Mouse (Mus musculus) lung, postnatal 0 days (tissue): ENCODE results near the gene Abraxas2. TPM values are rescaled to one million over a fixed set of nuclear protein-coding genes. Genes with fewer than 3 reads are reported as not detected.

Experiments
- ATAC-seq: fragments of 200-750 bp; cut with Nextera tagmentation; 2 replicates; pipeline ENCODE4 v1.8.0; 2017; ENCODE audit warnings: moderate library complexity
- DNase-seq: peaks from one replicate; pipeline ENCODE4 v3.0.0-alpha.2; 2016; ENCODE audit warnings: low spot score
- H3K27ac ChIP-seq: fragments of 300-500 bp; sonication (generic); 2 replicates; pipeline ENCODE4 v1.5.1; 2014; ENCODE audit warnings: antibody characterized with exemption, mild to moderate bottlenecking, low read length, mixed read lengths
- H3K27me3 ChIP-seq: fragments of 300-500 bp; sonication (generic); replicated peaks from 2 replicates; pipeline ENCODE4 v1.6.1; 2014; ENCODE audit warnings: low read length, mixed read lengths; ENCODE audit not compliant: insufficient read depth
- H3K36me3 ChIP-seq: fragments of 300-500 bp; sonication (generic); 2 replicates; pipeline ENCODE4 v1.6.1; 2014; ENCODE audit warnings: low read length, mixed read lengths; ENCODE audit not compliant: insufficient read depth
- H3K4me1 ChIP-seq: fragments of 300-500 bp; sonication (generic); 2 replicates; pipeline ENCODE4 v1.6.1; 2014; ENCODE audit warnings: antibody characterized with exemption, low read depth, low read length, mixed read lengths; ENCODE audit not compliant: insufficient read depth
- H3K4me2 ChIP-seq: fragments of 300-500 bp; sonication (generic); replicated peaks from 2 replicates; pipeline ENCODE4 v1.6.1; 2014; ENCODE audit warnings: low read depth, mild to moderate bottlenecking, low read length, moderate library complexity, mixed read lengths
- H3K4me3 ChIP-seq: fragments of 300-500 bp; sonication (generic); 2 replicates; pipeline ENCODE4 v1.5.1; 2014; ENCODE audit warnings: low read depth, low read length
- H3K9ac ChIP-seq: fragments of 300-500 bp; sonication (generic); replicated peaks from 2 replicates; pipeline ENCODE4 v1.6.1; 2014; ENCODE audit warnings: low read depth, mild to moderate bottlenecking
- H3K9me3 ChIP-seq: fragments of 300-500 bp; sonication (generic); 2 replicates; pipeline ENCODE4 v1.6.1; 2016; ENCODE audit warnings: low read length, mixed read lengths
- CTCF ChIP-seq: IDR thresholded peaks from 2 replicates; pipeline ENCODE4 v1.5.1; 2016; ENCODE audit warnings: antibody characterized with exemption, mild to moderate bottlenecking
- EP300 ChIP-seq: IDR thresholded peaks from 2 replicates; pipeline ENCODE4 v1.6.1; 2016; ENCODE audit warnings: antibody characterized with exemption, mild to moderate bottlenecking, control low read depth
- WGBS: fragments of 180-500 bp; shearing (Covaris S2); extraction: QIAGEN DNeasy Blood & Tissue Kit; methylation state at CpG from one replicate; pipeline ENCODE4 v1.1.7; 2014; 5-methylcytosine and 5-hydroxymethylcytosine counted together
- polyA plus RNA-seq: library from polyadenylated mRNA; unstranded; fragments of >200 nt; fragmentation: Nextera tagmentation; extraction: Ambion mirVana; gene quantifications from 2 replicates; pipeline ENCODE4 v1.2.1, GENCODE M21; 2015

The Abraxas2 gene
- polyA plus RNA-seq, result 26.7 and 27.1 TPM in 2 replicates

- Histone ChIP-seq H3K4me3 (peak within 1 kb of the TSS; percentile 98), H3K9ac (peak within 1 kb of the TSS; percentile 81), H3K4me1 (peaks cover 4% of the 10 kb centered on the region; the same call in 1 of the 2 replicates), H3K36me3 (no peaks in the 10 kb centered on the region), H3K9me3 (no peaks in the 10 kb centered on the region), H3K27me3 (no peaks in the 10 kb centered on the region), H3K4me2 (peak within 1 kb of the TSS; percentile 88), H3K27ac (peak within 1 kb of the TSS; percentile 81)
- ATAC-seq (peak; percentile 98), DNase-seq (peak; percentile 96)
- TF ChIP-seq CTCF (no peak), EP300 (no peak)
- 2% methylated on average over 53 of the region's 53 CpGs for WGBS
Observed at GRCm38 (mm10) chr7:132859042-132859958, at the start of gene Abraxas2. Gene Abraxas2, plus strand, starts transcription at chr7:132859225.

GRCm38 (mm10) chr7:132809721-132810120 lies 49.3 kb upstream of the Abraxas2 start:
- no peak for ATAC-seq
- H3K4me2 ChIP-seq, result no peak overlapping the region; the same call in 1 of the 2 replicates
- peak overlapping the region; percentile 76 for H3K27ac ChIP-seq
- H3K9me3 ChIP-seq, result no peaks in the 10 kb centered on the region
- H3K27me3 ChIP-seq, result no peaks in the 10 kb centered on the region
- no peak for DNase-seq
- H3K4me3 ChIP-seq, result no peak overlapping the region
- H3K36me3 ChIP-seq, result no peaks in the 10 kb centered on the region
- TF ChIP-seq EP300, result no peak
- no peak for TF ChIP-seq CTCF
- H3K4me1 ChIP-seq, result peaks cover 28% of the 10 kb centered on the region
- 32% methylated on average over 6 of the region's 6 CpGs for WGBS
- H3K9ac ChIP-seq, result no peak overlapping the region

- H3K27me3 ChIP-seq, result no peaks in the 10 kb centered on the region
- peaks cover 28% of the 10 kb centered on the region for H3K4me1 ChIP-seq
- H3K4me3 ChIP-seq, result no peak overlapping the region
- peak overlapping the region; percentile 89 for H3K4me2 ChIP-seq
- no peaks in the 10 kb centered on the region for H3K36me3 ChIP-seq
- DNase-seq (peak; percentile 73), ATAC-seq (peak; percentile 9; the same call in 1 of the 2 replicates)
- 21% methylated on average over 6 of the region's 6 CpGs for WGBS
- H3K27ac ChIP-seq, result peak overlapping the region; percentile 76
- no peak for TF ChIP-seq EP300
- TF ChIP-seq CTCF, result no peak
- no peaks in the 10 kb centered on the region for H3K9me3 ChIP-seq
- no peak overlapping the region for H3K9ac ChIP-seq
Observed at GRCm38 (mm10) chr7:132810368-132810767, 48.7 kb upstream of the Abraxas2 start.

- peaks cover 28% of the 10 kb centered on the region for H3K4me1 ChIP-seq
- DNase-seq (peak; percentile 95), ATAC-seq (peak; percentile 60)
- H3K9me3 ChIP-seq, result no peaks in the 10 kb centered on the region
- H3K9ac ChIP-seq, result no peak overlapping the region
- peak; percentile 83 for TF ChIP-seq EP300
- TF ChIP-seq CTCF, result peak; percentile 93
- no peaks in the 10 kb centered on the region for H3K36me3 ChIP-seq
- H3K27ac ChIP-seq, result peak overlapping the region; percentile 95
- peak overlapping the region; percentile 79; the same call in 1 of the 2 replicates for H3K4me3 ChIP-seq
- H3K4me2 ChIP-seq, result peak overlapping the region; percentile 89
- 42% methylated on average over 1 of the region's 1 CpGs for WGBS
- no peaks in the 10 kb centered on the region for H3K27me3 ChIP-seq
Observed at GRCm38 (mm10) chr7:132810879-132811278, 48.1 kb upstream of the Abraxas2 start.

GRCm38 (mm10) chr7:132811716-132812618 lies 47.1 kb upstream of the Abraxas2 start:
- peak; percentile 85 for DNase-seq
- peak overlapping the region; percentile 89 for H3K4me2 ChIP-seq
- H3K9me3 ChIP-seq, result no peaks in the 10 kb centered on the region
- ATAC-seq, result no peak
- no peaks in the 10 kb centered on the region for H3K36me3 ChIP-seq
- H3K4me3 ChIP-seq, result peak overlapping the region; percentile 79
- H3K27me3 ChIP-seq, result no peaks in the 10 kb centered on the region
- H3K9ac ChIP-seq, result peak overlapping the region; percentile 79
- peak overlapping the region; percentile 95 for H3K27ac ChIP-seq
- 14% methylated on average over 23 of the region's 23 CpGs for WGBS
- peaks cover 28% of the 10 kb centered on the region for H3K4me1 ChIP-seq
- TF ChIP-seq EP300 (peak; percentile 59), CTCF (peak; percentile 36)
